Mouse (Mus musculus) Muller cell, postnatal 12 days (primary cell): ENCODE results near the gene Zfp422.
"Not testable (repeated sequence)": the region's sequence is repeated elsewhere in the genome, so short reads cannot be mapped to it uniquely, and the experiment has no call there.

Source experiments
- DNase-seq: peaks from one replicate; pipeline ENCODE4 v3.0.0-alpha.2; 2015; ENCODE audit errors: inconsistent ontology term

Zfp422 gene

GRCm38 (mm10) chr6:116649811-116650210, 21.0 kb upstream of the Zfp422 start:
- DNase-seq = no peak

DNA sequence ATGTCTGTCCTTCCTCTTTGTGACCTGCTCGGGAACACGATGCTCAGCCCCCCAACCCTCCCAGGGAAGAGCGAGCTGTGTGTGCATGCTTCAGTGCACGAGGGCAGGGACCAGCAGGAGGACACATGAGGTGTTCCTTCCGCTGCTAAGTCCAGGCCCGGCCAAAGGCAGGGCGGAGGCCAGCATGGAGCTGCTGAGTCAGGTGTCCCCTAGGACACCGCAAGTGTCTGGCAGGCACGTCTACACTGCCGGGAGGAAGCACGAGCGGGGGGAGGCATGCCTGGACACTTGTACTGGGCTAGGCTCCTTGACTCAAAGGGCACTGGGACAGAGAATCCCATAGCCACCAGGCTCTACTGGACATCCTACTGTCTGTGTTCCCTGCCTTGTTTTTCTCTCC, 19.0 kb upstream of the Zfp422 start:
- no peak for DNase-seq

GRCm38 (mm10) chr6:116644335-116644734, 15.5 kb upstream of the Zfp422 start:
- DNase-seq = no peak

DNA sequence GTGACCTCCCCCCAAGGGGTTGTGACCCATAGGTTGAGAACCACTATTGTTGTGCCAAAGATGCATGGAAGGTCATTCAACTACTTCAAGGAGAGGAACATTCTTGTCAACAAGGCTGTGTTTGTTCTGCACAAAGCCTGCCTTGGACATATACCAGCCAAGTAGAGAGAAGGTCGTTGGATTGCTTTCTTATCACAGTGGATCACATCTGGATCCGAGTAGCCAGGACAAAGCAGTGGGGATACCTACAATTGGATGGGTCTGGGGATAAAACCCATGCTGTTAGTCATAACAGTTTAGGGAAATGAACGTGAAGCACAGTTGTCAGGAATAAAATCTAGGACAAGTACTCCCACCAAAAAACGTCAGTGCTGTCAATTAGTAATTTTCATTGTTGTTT, 15.1 kb upstream of the Zfp422 start:
- no peak for DNase-seq

DNA sequence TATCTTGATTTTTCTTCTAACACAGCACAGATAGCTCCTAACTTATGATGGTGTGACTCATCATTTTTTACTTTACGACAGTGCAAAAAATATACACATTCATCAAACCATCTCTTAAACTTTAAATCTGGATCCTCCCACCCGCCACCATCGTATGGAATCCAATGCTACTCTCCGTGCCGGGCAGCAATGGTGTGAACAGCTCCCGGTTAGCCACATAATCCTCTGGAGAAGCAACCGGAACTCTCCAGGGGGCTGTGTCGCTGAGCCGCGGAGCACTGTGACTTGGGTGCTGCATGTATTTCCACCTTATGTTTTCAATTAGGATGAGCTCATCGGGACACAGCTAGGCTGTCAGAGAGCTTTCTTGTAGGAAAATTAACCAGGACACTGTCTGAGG, 14.1 kb upstream of the Zfp422 start:
- DNase-seq = no peak

GRCm38 (mm10) chr6:116639663-116640062, 10.9 kb upstream of the Zfp422 start:
- no peak for DNase-seq

DNA sequence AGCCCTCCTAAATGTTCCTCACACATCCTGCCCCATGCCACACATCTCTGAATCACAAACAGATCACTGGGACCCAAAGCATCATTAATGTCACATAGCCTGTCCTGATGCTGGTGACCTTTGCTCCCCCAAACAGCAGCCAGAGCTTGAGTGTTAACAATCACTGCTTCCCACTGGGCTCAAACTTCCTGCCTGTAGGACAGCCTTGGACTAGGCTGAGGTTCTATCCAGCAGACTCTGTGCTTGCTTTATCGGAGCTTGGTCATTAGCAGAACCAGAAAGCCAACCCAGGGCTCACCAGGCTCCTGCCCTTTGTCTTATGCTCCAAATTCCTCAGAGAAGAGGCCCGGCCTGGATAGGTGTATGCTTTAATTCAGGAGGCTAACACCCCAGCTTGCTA, 10.1 kb upstream of the Zfp422 start:
- DNase-seq = no peak

DNA sequence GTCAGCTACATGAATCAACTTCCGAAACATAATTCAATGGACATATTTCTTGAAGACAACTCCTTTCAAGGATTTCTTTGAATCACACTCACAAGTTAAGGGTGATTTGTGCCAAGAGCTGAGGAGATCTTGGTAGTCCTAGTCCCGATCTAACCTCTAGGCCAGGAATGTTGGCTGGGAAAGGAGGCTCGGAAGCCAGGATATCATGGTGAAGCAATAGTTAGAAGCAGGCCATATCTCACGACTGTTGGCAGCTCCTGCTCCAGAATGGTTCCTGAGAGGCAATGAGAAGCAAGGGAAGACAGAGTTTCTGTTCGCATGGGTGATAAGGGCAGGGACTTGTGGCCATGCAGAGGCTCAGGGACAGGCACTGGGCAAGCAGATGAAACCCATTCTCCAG, 8.7 kb upstream of the Zfp422 start:
- no peak for DNase-seq

DNA sequence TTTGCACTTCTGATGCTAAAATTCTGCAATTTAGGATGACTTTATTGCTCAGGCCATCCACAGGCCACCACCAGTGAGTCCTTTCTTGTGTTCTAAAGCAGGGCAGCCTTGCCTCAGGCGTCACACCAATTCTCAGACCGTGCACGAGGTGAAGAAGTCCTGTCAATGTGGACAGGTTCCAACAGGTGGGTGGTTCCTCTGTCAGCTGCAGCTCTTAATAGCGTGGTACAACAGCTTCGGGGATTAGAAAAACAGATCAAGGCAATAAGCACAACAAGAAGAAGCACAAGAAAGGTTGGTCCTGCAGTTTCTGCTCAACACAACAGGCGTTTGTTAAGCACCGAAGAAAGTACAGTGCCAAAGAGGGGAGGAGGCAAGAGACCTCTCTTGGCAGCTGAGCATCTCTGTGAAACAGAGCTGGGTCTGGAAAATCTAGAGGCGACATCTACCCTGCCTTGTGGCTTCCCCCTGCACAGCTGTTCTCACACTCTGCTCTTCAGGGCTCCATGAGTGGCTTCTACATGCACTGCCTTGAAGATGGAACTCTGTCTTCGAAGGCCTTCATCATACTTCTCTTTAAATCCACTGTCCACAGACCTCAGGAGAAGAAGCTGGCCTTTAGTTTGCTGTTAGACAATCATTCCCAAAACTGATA, 7.9 kb upstream of the Zfp422 start:
- DNase-seq = no peak

- no peak for DNase-seq
Measured at GRCm38 (mm10) chr6:116635251-116636180, 6.7 kb upstream of the Zfp422 start.

GRCm38 (mm10) chr6:116633741-116634695, 5.2 kb upstream of the Zfp422 start:
- no peak for DNase-seq

DNA sequence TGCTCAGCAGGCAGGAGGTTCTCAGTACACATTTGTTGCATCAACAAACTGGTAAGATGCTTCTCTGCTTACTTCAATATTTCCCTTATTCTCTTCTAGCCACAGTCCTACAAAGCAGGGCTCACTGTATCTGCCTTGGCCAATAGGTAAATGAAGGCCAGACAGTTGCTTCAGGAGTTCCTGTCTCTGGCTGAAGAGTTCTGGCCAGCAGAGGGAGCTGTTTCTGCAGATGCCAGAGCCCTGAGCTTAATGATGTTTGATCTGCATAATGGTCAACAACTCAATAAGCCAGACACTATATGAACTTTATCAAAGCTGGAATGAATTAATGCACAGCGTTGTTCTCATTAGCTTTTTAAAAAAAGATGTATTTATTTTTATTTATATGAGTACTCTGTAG, 3.3 kb upstream of the Zfp422 start:
- no peak for DNase-seq

- DNase-seq = no peak
Measured at GRCm38 (mm10) chr6:116629766-116630165, 967 bp upstream of the Zfp422 start.

GRCm38 (mm10) chr6:116628095-116628494, 704 bp downstream of the Zfp422 start:
- no peak for DNase-seq

DNA sequence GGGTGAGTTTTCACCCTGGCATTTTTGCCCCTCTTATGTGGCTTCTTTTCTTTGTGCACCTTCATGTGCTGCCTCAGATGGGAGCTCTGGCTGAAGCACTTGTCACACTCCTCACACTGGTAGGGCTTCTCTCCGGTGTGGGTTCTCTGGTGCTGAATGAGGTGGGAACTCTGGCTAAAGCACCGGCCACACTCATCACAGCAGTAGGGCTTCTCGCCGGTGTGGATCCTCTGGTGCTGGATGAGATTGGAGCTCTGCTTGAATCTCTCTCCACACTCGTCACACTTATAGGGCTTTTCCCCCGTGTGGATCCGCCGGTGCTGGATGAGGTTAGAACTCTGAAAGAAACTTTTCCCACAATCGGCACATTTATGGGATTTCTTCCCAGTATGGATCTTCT, 2.4 kb downstream of the Zfp422 start:
- not testable (repeated sequence) for DNase-seq

DNA sequence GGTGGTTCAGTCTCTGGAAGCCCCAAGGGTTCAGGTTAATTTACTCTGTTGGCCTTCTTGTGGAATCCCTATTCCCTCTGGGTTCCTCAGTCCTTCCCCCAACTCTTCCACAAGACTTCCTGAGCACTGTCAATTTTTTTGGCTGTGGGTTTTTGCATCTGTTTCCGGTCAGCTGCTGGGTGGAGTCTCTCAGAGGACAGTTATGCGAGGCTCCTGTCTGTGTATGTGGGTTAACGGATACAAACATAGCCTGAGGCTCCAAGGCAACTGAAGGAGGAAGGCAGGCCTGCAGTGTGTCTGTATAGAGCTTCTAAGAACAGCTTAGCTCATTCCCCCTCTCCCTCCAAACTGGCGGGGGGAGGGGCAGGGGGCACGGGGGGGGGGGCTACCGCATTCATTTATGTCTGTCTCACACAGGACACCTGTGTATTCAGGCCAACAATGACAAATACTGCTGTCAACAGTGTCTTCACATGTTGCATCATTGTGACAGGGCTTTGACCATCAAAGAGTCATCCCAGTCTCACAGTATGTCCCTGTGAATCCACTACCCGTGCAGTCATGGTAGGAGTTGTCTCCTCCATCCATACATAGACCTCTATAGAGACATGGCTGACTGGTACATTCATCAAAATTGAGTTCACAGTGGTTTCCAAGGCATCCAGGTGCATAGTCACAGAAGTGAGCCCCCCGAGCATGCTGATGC, 7.3 kb downstream of the Zfp422 start:
- DNase-seq = no peak

GRCm38 (mm10) chr6:116618073-116618472, 10.7 kb downstream of the Zfp422 start:
- DNase-seq = no peak

DNA sequence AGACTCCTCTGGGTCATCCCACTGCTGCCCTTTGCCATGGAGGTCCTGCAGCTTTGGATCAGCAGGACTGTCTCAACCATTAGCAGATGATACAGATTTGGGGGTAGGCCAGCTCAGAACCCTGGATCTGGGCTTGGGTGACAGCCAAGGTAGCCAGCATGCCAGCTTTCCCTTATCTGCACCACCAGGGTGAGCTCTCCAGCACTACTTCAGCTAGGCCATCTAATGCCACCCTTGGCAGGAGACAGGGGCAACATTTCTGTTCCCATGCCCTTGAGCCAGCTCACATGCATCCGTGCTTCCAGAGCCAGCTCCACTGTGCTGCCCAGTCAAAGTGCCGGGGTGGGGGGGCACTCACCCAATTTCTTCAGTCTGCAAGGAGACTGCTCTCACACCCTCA, 13.1 kb downstream of the Zfp422 start:
- DNase-seq = no peak

GRCm38 (mm10) chr6:116607230-116607629, 21.6 kb downstream of the Zfp422 start:
- no peak for DNase-seq

DNA sequence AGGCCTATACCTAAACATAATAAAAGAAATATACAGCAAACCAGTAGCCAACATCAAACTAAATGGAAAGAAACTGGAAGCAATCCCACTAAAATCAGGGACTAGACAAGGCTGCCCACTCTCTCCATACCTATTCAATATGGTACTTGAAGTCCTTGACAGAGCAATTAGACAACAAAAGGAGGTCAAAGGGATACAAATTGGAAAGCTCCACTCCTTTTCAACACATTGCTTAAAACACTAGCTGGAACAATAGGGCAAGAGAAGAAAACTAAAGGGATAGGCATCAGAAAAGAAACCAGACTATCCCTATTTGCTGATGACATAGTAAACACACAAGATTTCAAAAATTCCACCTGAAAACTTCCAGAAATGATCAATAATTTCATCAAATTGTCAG, 27.8 kb downstream of the Zfp422 start:
- DNase-seq = not testable (repeated sequence)

DNA sequence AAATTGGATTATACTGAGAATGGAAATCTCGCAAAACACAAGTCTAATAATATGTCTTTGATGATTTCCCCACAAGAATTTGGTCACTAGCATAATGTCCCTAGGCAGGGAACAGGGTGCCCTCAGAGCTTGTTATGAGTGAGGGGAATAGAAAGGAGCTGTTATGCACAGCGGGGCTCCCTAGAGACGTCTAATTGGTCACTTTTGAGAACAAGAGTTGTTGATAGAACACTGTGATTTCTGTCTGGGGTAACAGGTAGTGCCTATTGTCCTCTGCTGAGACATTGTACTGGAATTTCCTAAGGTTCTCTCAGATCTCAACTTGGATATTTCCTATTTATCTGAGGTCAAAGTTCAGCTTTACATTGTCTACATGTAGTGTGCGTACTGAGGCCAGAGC, 44.7 kb downstream of the Zfp422 start, which contains the start of gene Olfr215:
TSS of gene Olfr215 (minus strand) at position 101 of the 400 bp plus-strand sequence.
- DNase-seq = peak; percentile 75
